Mouse (Mus musculus): ENCODE measurements at regions not wholly inside any gene's neighbourhood (a gene's known extent, or its start where the extent isn't known, plus 50 kb on each side); places are given as distances from the start of the nearest gene placed in this dataset.

DNA sequence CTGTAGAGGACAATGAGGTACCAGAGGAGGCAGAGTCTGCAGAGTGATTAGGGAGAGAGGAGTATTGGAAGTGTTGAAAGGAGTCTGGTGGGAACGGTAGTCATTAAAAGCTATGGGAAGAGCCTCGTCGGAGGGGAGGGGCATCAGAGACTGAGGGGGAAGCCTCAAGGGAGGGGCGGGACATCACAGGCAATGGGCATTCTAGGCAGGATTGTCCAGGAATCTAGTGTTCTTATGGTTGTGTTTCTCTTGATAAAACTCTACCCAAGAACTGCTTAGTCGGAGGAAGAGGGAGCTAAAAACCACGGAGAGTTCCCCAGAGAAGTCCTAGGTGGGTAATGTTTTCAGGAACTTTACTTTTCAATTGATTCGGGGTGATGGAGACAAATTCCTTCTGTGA is 90.2 kb downstream of the Sec23ip start:
- no peak for DNase-seq

DNA sequence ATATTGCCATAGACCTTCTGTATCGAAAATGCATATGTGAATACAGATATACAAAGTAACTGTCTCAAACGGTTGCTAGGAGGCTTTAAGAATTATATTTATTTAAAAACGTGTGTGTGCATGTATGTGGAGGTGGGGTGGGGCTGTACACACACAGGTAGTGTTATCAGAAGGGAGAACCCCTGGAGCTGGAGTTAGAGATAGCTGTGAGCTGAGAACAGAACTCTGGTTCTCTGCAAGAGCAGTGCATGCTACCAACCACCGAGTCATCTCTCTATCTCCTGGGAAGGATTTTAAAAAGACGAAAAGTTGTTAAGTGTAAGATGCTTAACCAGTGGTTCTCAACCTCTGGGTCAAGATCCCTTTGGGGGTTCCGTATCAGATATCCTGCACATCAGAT is 91.7 kb downstream of the Sec23ip start:
- no peak for DNase-seq

DNA sequence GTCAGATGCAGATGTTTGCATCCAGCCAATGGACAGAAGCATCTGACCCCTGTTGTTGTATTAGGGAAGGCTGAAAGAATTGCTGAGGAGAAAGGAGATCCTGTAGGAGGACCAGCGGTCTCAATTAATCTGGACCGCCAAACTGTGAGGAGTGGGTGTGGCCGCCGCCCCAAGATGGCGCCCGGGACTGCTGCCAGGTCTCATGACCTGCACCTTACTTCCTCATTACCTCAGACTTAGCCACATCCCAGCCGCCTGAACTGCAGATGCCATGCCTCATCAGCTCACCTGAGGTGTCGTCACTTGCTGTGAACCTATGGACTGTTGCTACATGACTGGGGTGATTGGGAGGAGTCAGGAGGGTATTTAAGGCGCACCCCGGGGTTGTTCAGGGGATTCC is 97.8 kb downstream of the Sec23ip start:
- no peak for DNase-seq

DNA sequence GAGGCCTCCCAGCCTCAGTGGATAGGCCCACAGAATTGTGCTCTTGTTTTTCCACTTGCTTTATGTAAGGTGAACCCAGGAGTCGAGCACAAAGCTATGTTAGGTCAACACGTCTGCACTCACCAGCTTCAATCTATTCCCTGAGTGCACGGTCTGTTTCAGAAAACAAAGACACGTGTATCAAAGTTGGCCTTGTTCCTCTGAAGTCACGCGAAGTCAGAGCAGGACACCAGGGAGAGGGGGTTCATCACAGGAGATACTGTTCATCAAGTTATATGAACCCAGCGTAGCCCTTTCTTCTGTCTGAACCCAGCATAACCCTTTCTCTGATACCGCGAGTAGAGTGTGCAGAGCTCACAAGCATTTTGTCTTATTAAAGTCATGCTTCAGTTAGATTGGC is 98.8 kb downstream of the Sec23ip start:
- no peak for DNase-seq

DNA sequence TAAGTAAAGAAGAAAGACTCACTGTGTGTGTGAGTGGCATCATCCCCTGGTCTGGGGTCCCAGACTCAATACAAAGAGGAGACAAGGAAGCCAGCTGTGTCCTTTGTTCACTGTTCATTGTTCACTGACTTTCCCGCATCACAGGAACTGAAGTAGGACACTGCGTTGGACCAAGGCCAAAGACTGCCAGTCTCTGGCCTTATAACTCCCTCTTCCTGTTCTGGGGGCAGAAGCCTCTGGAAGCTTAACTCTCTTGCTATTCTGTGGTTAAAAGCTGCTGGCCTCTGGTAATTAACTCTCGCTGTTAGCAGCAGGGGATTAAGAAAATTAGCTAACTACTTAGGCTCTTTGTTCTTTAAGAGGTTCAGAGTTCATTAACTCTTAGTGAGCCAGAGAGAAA is 104.5 kb downstream of the Sec23ip start:
- DNase-seq, result no peak

DNA sequence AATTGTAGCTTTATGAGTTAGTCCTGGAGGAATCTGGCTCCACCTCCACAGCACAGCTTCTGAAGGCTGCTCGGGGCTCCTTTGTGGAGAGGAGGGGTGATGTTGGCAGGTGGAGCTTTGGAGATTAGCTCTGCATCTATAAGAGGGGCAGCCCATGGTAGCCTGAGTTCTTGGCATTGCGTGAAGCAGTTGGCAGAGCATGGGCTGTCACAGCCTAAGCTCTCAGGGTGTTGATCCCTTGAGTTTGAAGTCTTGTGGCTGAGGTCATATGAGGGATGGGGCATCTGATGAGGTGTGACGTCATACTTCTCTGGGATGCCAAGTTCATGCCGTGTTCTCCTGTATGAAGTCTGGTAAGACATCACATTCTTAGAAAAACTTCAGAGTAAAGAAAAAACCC is 109.5 kb downstream of the Sec23ip start:
- DNase-seq, result no peak

DNA sequence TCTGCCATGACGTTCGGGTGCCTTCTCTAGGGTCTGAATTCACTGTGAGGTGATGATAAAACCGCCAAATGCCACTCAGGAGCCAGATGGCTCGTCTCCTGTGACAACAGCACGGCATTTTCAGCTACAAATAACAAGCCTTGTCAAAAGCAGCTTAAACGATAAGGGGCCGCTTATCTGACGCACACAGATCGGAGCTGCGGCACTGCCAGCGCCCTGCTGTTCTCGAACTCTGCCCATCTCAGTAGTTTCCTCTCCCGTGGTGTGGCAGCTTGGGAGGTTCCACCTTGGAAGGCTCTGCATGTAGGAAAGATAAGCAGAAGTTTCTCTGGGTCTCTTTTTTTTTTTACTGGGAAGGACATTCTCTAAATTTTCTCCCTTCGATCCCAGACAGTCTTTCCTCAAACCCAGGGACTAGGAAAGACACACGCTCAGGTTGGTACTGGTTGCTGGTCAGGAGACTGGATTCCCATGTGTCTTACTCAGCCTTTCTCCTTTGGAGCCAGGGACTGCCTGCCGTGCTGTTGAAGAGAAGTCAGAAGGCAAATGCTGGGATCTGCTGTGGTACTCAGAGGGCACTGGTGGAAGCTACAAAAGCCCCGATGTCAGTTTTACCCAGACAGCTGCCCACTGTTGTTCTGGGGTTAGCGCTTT is 110.1 kb downstream of the Sec23ip start:
- DNase-seq, result no peak

DNA sequence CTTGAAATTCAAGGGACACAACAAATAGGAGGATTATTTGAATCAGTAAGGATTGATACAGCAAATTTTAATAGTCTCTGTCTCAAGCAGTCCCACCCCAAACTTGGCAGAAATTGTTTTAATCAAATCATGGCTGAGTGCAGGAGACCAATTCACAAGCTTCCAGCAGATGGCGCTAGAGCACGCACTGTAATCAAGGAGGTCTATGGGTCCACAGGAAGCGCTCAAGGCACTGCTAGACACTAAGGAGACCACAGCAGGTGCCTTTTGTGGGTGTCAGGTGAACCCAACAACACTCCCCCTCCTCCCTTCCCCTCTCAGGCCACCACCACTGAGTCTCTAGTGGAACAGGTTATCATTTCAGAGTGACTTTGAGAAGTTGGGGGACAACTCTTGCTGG is 115.4 kb downstream of the Sec23ip start:
- DNase-seq, result peak; percentile 72

DNA sequence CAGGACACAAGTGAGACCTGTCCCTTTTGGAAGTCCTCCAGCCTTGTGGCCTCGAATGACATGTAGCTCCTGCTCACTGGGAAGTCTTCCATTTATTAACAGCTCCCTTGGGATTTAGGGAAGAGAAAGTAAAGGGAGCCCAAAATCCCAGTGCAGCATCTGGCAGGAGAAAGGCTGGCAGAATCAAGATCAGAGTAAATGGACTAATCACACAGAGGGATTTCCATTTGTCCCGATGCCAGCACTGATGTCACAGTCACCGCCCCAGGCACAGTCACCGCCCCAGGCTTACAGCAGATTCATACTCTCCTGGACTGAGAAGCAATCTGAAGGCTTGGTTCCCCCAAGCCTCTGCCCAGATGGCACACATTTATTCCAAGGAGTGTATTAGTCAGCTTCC is 116.0 kb downstream of the Sec23ip start:
- DNase-seq, result peak; percentile 27

DNA sequence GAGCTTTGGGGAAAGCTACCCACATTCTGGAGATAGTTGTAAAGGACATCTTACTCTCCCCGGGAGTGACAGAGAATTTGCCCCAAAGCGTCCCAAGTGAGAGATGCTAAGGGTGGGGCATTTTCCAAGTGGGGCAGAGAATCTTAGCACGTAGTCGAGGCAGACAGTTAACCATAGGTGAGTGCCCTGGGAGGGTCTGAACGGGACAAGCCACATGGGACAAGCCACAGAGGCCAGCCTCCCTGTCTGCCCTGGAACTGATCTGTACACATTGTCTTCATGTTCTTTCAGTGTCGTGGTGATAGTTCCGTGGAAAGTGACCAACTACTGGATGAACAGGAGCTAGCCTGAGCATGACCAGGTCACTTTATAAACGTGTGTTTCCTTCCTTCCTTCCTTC is 116.6 kb downstream of the Sec23ip start:
- no peak for DNase-seq

DNA sequence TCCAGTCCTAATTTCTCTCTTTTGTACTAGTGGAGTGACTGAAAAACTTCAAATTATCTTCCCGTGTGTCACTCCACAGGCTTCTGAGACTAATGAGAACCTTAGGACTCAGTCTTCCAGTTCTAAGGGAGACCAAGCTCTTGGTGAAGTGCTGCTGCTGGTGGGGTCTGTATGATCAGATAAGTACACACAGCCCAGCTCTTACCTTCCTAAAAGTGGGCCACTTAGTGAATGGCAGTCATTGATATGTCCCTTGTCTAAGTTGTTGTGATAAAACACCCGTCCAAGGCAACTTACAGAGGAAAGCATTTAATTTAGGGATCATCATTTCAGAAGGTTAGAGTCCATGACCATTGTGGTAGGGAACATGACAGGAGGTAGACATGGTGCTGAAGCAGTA is 124.1 kb downstream of the Sec23ip start:
- no peak for DNase-seq

DNA sequence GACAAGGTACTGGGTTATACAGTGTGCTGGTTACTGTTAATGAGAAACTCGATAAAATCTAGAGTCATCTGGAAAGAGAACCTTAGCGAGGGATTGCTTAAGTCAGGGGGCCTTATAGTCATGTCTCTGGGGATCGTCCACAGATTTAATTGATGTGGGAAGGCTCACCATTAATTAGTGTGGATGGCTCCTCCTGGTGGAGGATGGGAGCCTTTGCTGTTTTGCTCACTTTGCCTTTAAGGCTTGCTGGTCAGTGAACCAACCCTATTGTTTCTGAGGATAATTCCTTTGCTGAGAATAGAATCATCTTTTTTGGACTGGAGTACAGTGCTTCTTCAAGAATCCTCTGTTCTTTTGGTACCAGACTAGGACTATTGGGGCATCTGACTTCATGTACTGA is 139.3 kb downstream of the Sec23ip start:
- no peak for DNase-seq

DNA sequence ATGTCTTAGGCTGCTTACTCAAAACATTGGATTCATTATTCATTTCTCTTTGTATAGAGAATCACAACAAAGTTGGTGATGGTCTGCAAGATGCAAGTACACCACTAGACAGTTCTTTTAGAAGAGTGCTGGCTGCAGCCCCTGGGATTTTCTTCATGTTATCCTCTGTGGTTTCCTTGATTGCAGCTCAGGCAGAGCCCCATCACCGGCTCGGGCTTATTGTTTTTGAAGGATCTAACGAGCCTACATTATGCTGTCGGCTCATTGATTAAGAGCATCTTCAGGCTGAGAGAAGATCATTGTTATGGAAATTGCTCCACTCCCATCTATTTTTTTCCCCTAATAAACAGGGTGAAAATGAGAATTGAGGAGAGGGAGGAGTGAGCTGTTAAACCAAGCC is 140.8 kb downstream of the Sec23ip start:
- no peak for DNase-seq

DNA sequence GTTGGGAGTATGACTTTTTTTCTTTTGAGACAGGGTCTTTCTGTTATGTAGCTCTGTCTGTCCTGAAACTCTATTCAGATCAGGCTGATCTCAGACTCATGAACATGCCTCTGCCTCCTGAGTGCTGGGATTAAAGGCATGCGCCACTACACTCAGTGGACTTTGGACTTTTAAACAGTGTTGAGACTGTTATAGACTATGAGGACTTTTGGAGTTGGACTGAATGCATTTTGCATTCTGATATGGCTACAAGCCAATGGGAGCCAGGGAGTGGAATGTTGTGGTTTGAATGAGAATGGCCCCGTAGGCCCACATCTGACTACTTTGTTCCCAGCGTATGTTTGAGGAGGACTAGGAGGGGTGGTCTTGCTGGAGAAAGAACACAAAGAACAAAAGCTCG is 165.4 kb downstream of the Sec23ip start:
- no peak for DNase-seq

DNA sequence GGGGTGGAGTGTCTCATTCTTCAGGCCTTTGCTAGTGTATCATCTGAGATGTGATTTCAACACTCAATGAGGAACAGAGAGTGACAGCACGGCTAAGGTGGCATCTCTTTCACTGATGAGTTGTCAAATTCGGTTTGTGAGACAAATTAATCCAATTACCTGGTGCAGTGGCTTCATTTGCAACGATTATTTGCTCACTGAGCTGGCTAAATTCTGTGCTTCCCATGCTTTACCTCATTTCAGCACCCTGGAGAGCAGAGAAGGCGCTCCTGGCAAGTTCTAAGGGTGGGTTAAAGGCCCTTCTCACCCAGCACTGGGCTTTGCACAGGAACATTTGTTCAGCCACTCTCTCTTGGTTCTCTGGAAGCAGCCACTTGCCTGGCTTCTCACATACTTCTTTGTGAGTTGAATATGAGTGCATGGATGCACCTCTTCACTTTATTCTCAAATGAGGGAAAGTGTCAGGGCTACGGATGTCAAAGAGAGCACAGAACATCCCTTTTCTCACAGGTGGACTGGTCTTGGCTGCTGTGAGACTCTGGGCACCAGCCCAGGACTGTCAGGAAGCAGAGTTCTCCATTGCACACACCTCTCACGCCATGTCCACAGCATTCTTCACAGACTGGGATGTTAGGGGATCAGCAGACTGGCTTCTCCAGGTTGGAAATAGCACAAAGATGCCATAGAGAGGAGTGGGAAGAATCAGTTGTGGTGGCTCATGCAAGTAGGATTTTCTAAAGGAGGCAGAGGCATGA is 193.4 kb downstream of the Sec23ip start:
- DNase-seq, result peak; percentile 29

DNA sequence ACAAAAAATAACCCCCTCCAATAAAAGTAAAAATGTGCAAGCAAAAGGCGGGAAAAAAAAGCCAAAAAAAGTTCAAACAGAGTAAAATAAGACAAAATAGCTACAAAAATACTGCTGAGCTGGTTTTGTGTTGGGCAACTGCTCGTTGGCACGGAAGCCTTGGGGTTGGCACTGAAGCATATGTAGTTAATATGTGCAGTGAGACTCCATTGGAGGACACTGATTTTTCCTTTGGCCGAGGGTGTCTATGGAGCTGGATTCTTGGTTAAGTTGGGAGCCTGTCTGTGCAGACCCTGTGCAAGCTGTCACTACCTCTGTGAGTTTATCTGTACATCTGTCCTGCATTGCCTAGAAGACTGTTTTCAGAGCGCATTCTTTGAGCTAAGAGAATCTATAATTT is 215.8 kb downstream of the Sec23ip start:
- DNase-seq, result no peak

DNA sequence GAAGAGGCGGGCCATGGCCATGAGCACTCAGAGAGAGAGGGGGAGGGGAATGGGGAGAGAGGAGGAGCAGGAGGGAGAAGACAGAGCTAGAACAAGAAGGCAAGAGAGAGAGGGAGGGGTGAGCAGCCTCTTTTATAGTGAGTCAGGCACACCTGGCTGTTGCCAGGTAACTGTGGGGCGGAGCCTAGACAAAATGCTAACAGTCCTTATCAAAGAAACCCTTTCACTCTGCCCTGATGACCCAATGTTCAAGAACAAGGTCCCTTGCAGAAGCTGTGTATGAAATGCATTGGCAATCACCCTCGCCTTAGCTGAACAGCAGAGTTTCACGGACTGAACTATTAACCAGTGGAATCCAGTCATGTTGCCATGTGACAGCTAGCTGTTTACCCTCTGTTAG is 235.2 kb downstream of the Sec23ip start:
- no peak for DNase-seq

DNA sequence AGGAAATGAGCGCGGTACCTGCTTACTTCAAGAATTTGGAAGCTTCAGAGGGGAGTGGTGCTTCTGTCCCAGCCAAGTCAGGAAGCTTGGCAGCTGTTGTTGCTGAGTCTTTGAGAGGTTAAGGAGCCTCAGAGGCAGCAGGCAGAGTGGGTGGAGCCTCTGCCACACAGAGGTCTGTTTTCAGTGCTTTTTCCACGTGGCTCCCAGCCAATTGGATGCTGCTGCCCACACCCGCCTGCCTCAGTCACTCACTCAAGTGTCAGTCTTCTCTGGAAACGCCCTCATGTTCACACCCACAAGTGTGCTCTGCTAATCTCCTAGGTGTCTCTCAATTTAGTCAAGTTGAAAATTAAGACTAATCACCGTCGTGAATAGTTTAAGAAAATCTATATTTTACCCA is 236.1 kb downstream of the Sec23ip start:
- DNase-seq, result no peak

DNA sequence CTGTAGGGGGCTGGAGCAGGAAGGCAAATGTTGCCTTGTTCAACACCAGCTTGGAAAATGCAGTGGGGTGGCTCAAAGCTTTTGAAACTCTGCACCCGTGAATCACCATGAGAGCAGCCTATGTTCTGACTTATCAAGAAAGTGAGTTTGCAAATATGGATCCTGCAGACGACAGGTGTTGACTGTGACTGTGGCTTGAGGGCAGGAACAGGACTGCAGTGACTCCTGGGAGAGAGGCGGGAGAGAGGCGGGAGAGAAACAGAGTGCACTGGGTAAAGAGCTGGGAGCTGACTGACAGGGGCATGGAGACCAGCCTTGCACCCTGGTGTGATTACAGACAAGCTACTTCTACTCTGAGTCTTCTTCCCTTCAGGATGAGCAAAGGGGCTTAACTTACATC is 254.0 kb downstream of the Sec23ip start:
- DNase-seq, result no peak

DNA sequence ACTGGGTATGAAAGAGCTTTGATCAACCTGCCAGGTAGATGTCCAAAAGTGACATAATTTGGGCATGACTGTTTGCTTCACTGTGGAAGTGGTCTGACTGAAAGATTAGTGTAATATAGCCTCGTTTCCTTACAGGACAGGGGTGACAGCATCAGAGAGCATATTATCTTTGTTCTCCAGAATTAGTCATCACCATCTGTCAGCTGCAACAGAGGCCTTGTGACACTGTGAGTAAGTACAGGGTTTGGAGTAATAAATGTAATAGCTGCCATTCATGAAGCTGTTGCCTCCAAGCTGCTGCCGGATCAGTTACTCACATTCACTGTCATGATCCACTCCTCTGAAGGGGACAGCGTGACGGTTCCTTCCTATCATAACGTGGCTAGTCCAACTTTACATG is 254.4 kb upstream of the Plpp4 start:
- no peak for DNase-seq

DNA sequence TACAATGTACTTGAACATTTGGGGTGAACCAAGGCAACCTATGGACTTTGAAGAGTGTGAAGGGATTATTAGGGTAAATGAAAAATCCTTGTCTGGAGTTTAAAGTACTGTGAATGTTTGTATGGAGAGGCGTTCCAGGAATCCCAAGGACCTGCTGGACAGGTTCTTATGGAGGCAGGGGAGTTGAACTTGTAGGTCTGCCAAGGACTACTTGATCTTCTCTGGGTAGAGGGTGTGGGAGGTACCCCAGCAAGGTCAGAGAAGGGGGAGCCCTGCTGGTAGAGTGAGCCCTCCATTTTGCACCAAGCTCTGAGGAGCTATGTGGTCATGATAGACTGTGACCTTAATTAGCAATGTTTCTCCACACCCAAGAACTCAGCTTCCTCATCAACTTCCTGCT is 253.7 kb upstream of the Plpp4 start:
- peak; percentile 5 for DNase-seq

DNA sequence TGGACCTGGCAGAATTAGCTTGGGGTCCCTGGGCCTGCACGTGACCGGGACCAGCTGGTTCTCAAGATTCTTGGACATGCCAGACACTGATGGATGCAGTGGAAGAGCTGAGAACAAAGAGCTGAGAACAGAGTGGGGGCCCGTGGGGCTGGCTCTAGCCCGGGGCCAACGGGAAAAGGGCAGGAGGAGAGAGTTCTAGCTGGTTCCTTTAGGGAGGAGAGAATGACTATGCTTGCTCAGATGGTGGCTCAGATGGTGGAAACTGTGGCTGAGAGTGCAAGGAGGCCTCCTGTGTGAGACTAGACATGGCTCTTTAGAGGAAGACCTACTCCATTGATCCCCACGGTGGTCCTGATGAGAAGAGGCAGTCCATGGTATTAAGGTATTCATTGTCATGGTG is 240.5 kb upstream of the Plpp4 start:
- DNase-seq, result no peak

DNA sequence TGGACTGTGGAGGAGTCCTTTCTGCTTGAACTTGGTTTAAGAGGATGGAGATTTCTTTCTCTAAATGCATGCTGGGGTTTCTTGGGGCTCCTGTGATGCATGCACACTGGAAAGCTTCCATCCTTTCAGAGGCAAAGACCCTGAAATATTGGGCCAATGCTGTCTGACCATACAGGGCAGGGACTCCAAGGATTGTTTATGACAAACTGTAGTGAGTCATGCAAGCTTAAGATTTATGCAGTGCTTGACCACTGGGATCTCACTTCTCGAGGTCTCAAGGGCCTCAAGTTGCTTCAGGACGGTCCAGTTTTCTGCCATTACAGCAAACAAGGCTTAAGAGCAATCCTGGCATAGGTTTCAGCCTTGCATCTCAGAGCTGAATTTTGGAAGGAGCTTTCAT is 229.7 kb upstream of the Plpp4 start:
- DNase-seq, result no peak

DNA sequence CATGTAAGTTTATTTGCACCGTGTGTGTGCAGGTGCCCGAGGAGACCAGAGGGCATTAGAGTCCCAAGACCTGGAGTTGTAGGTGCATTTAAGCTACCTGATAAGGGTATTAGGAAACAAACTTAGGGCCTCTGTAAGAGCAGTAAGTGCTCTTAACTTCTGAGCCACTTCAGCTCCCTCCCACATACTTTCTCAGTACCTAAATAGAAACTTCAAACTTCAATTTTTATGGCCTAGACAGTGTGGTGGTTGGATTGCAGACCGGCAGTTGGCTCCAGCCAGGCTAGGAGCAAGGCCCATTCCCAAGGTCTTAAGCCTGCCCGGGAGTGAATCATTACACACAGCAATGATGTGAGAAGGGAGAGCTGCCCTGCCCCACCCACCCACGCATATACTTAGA is 208.8 kb upstream of the Plpp4 start:
- DNase-seq, result peak; percentile 4

DNA sequence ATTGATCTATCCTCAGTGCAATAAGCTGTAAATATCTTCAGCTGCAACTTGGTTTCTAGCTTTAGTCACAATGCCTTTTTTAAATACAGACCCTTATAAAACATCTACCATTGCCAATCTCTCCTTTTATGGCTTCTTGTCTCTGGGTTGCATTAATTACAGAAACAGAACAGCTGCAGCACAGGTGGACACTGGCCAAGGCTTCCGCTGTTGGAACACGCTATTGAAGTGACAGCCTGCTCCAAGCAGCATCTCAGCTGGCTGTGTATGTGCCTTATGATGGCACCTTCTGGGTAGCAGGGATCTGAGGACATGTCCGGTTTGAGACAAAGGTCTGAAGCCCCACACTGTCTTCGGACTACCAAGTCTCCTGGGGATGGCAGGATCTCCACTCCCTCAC is 207.1 kb upstream of the Plpp4 start:
- peak; percentile 35 for DNase-seq

Measured in lung, postnatal 10 days (tissue).